Mouse (Mus musculus) bone marrow macrophage, adult 2 months (primary cell): ENCODE results near the gene Zbtb16.

Experiments
- CTCF ChIP-seq: IDR thresholded peaks from 2 replicates; pipeline ENCODE4 v1.5.1; 2012; ENCODE audit warnings: low read depth, mild to moderate bottlenecking, low read length, moderate library complexity
- POLR2A ChIP-seq: IDR thresholded peaks from 2 replicates; pipeline ENCODE4 v1.6.1; 2012; ENCODE audit warnings: mild to moderate bottlenecking, low read depth, low read length, borderline replicate concordance

DNA sequence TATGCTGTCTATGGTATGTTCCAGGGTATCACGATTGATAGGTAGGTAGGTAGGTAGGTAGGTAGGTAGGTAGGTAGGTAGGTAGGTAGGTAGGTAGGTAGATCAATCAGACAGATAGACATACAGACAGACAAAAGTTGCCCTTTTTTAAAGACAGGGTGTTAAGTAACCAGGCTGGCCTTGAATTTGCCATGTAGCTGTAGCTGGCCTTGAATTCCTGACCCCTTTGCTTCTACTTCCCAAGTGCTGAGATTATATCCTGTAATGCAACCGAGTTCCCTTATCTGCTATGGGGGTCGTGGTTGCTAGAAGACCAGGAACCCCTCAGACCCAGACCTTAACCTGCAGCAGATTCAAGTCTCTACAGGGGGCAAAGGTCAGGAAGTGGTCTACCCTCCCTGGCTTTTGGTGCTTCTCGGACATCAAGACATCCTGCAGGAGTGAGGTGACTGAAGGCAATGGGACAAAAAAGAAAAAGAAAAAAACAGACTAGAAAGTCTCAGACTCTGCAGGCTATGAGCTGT is 95.2 kb downstream of the Zbtb16 start:
- TF ChIP-seq POLR2A: no peak
- no peak for TF ChIP-seq CTCF
